Mouse (Mus musculus): ENCODE data around the gene Brpf3.
"Not testable (repeated sequence)": the region's sequence is repeated elsewhere in the genome, so short reads cannot be mapped to it uniquely, and the experiment has no call there.

The Brpf3 gene

DNA sequence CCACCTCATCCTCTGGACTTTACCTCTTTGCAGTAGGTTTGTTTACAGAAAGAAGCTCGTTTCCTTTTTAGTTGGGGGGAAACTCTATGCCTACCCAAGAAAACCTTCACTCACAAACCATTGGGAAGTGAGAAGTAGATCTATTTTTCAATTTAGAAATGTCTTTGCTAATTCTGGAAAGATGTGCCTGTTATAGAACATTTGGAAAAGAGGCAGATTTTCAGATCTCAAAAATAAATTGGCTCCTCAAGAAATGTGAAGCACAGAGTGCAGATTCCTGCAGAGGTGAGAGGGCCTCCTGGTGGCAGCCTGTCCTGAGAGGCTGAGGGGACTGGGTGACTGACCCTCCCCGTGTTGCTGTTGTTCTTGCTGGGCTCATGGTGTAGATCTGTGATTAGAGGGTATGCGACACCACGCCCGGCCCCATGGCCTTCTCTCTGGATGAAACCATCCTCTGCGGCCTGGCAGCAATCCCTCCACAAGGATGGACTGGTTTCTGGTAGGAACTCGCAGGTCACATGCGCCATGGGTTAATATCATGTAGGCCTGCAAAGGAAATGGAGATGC is 26.9 kb downstream of the Brpf3 start:
- no peak for DNase-seq (ENCODE audit: low read depth, low spot score)

GRCm38 (mm10) chr17:28829120-28829519 is 28.2 kb downstream of the Brpf3 start:
- peak; percentile 21 for DNase-seq (ENCODE audit: low read depth, low spot score)

GRCm38 (mm10) chr17:28831065-28831464 is 30.2 kb downstream of the Brpf3 start:
- DNase-seq (ENCODE audit: low read depth, low spot score) = no peak

- DNase-seq (ENCODE audit: low read depth, low spot score) = no peak
These were observed 31.1 kb downstream of the Brpf3 start for GRCm38 (mm10) chr17:28832040-28832439.

DNA sequence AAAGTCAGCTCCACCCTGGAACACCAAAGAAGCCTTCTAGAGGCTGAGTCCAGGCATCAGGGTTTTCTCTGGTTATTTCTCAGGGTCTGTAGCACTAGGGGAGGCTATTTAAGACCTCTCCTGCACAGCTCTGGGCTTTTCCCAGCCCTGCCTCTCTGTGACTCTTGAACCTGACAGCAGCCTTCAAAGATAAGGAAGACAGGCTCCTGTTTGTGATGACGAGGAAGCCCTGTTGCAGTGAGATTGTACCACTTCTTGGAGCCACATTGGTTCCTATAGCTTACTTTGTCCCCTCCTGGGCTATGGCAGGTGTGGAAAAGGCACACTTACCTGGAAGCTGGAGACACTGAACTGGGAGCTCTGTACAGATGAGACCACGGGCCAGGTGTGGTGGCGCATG is 32.0 kb downstream of the Brpf3 start:
- DNase-seq (ENCODE audit: low read depth, low spot score) = no peak

DNA sequence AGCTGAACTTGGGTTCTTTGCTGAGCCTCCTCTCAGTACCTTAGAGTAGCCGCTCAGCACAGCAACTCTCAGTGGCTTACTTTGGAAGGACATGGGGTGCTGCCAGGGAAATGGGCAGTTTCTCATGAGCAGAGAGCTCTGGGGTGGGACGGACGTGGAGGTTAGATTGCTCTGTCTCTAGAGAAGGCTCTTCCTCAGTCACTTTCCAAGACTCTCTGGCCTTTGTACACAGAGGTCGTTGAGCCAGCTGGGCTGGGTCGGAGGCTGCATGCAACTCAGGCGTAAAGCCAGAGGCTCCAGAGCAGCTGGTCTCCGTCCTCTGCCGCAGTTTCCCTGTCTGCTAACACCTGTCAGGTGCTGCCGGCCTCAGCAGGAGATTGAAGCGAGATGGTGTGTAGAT is 33.8 kb downstream of the Brpf3 start:
- no peak for DNase-seq (ENCODE audit: low read depth, low spot score)

- no peak for DNase-seq (ENCODE audit: low read depth, low spot score)
These were observed 37.0 kb downstream of the Brpf3 start for GRCm38 (mm10) chr17:28837840-28838239.

GRCm38 (mm10) chr17:28841947-28842346 is 41.1 kb downstream of the Brpf3 start:
- not testable (repeated sequence) for DNase-seq (ENCODE audit: low read depth, low spot score)

DNA sequence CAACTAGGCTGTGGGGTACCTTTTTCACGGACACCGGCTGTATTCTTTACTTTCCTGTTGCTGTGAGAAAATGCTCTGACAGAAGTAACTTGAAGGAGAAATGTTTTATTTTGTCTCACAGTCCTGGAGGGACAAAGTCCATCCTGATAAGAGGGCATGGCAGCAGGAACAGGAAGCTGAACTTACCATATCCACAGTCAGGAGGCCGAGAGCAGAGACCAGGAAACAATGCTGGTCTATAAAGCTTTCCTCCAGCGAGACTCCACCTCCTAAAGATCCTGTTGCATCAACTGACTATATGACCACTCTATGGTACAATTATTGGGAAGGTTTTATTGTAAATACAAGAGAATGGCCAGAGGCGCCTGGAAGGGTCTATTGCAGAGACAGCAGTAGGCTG is 42.8 kb downstream of the Brpf3 start:
- no peak for DNase-seq (ENCODE audit: low read depth, low spot score)

GRCm38 (mm10) chr17:28846974-28847617 is 46.2 kb downstream of the Brpf3 start:
- no peak for DNase-seq (ENCODE audit: low read depth, low spot score)

- DNase-seq (ENCODE audit: low read depth, low spot score) = no peak
These were observed 49.6 kb downstream of the Brpf3 start for GRCm38 (mm10) chr17:28850511-28850910.

- no peak for DNase-seq (ENCODE audit: low read depth, low spot score)
These were observed 53.5 kb downstream of the Brpf3 start for GRCm38 (mm10) chr17:28854377-28854776.

DNA sequence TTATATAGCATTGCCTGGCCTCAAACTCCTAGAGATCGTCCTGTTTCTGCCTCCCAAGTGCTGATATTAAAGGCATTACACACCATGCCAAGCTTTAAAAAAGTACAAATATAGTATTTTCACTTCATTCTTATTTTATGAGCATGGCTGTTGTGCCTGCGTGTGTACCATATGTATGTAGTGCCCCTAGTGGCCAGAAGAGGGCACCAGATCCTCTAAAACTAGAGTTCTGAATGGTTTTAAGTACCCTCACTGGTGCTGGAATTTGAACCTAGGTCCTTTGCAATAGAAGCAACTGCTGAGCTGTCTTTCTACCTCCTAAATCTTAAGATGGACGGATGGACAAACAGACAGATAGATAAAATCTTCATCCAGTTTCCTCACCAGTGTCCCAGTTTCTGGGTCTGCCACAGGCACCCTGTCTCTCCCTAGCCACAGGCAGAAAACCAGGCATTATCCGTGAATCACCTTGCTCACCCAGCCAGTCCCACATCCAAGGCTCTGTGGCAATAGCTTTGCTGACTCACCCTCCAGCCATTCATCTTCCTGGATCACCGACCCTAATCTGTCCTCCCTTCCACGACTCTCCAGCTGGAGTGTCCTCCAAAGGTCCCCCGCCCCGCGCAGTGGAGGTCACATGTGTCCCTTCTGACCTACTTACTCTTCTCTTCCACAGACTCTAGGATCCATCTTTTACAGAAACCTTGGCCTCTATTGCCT is 54.4 kb downstream of the Brpf3 start:
- DNase-seq (ENCODE audit: low read depth, low spot score) = peak; percentile 34

GRCm38 (mm10) chr17:28856030-28856429 is 55.1 kb downstream of the Brpf3 start:
- DNase-seq (ENCODE audit: low read depth, low spot score) = no peak

DNA sequence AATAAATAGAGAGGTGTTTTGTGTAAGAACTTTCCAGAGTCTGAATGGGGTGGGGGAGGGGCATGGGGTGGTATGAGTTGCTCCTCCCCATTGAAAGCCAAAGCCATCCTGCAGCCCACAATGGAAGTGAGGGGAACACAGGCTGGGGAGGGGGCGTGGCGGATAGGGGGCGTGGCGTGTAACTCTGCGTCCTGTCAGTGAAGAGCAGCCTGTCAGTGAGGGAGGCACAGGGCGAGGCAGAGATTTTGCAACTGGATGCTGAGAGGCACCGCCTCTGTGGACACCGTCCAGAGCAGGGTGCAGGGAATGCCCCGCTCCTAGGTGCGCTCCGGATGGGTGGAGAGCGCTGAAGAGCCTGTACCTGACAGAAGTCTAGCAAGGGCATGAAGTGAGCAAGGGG is 57.3 kb downstream of the Brpf3 start, which contains the start of gene Pnpla1:
Pnpla1 (plus strand) TSS at position 207 of the 400 bp plus-strand sequence.
- no peak for DNase-seq (ENCODE audit: low read depth, low spot score)

GRCm38 (mm10) chr17:28863926-28864325 is 63.0 kb downstream of the Brpf3 start:
- DNase-seq (ENCODE audit: low read depth, low spot score) = no peak

- DNase-seq (ENCODE audit: low read depth, low spot score) = no peak
These were observed 63.6 kb downstream of the Brpf3 start for GRCm38 (mm10) chr17:28864464-28864863.

DNA sequence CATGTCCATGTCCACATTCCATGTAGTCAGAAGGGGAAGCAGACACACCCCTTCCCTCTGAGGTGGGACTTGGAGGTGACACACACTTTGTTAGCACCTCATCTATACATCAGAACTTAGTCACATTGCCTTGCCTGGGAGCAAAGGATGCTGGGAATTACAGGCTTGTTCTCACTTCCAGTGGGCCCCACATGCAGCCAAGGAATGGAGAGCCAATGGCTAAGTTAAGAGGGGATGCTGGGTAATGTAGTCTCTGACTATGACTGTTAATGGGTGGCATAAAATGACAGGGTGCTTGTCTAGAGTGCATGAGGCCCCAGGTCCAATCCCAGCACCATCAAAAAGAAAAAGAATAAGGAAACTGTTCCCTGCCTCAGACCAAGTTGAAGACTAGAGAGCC is 66.0 kb downstream of the Brpf3 start:
- no peak for DNase-seq (ENCODE audit: low read depth, low spot score)

GRCm38 (mm10) chr17:28867381-28867780 is 66.5 kb downstream of the Brpf3 start:
- no peak for DNase-seq (ENCODE audit: low read depth, low spot score)

GRCm38 (mm10) chr17:28869412-28870110 is 68.7 kb downstream of the Brpf3 start:
- peak; percentile 26 for DNase-seq (ENCODE audit: low read depth, low spot score)

DNA sequence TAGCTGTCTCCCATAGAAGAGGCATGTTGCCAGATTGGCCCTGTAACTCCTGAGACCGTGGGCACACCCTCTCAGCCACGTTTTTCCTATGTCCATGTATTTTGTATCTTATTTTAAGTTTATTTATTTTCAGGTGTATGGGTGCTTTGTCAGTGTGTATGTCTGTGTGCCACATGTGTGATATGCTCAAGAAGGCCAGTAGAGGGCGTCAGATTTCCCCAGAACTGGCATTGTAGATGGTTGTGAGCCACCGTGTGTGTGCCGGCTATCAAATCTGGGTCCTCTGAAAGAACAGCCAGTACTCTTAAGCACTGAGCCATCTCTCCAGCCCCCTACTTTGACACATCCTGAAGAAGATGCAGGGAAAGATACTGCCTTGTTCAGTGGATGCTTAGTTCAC is 69.5 kb downstream of the Brpf3 start:
- no peak for DNase-seq (ENCODE audit: low read depth, low spot score)

GRCm38 (mm10) chr17:28871831-28872230 is 70.9 kb downstream of the Brpf3 start:
- no peak for DNase-seq (ENCODE audit: low read depth, low spot score)
